Mouse (Mus musculus) olfactory bulb, adult 2 months (tissue): Measurements from ENCODE around the gene Rpl38.

Experiments
- CTCF ChIP-seq: fragments of 200-500 bp; IDR thresholded peaks from 2 replicates; pipeline ENCODE4 v1.5.1; 2012; ENCODE audit warnings: low read depth, mild to moderate bottlenecking, low read length, moderate library complexity; ENCODE audit not compliant: insufficient read depth
- POLR2A ChIP-seq: fragments of 200-500 bp; IDR thresholded peaks from 2 replicates; pipeline ENCODE4 v1.6.1; 2012; ENCODE audit warnings: mild to moderate bottlenecking, low read depth, low read length, moderate library complexity; ENCODE audit not compliant: insufficient read depth

- no peak for TF ChIP-seq POLR2A
- TF ChIP-seq CTCF: no peak
Measured at GRCm38 (mm10) chr11:114714526-114714925, 46.2 kb downstream of the Rpl38 start.
